Mouse (Mus musculus) c-Kit-positive CD71-positive TER-119-negative erythroid progenitor cells, embryonic 14.5 days (primary cell): ENCODE data around the gene Ormdl3.

ENCODE experiments used
- DNase-seq: peaks from one replicate; pipeline ENCODE4 v3.0.0-alpha.2; 2013; ENCODE audit warnings: low read depth

Ormdl3 gene

DNA sequence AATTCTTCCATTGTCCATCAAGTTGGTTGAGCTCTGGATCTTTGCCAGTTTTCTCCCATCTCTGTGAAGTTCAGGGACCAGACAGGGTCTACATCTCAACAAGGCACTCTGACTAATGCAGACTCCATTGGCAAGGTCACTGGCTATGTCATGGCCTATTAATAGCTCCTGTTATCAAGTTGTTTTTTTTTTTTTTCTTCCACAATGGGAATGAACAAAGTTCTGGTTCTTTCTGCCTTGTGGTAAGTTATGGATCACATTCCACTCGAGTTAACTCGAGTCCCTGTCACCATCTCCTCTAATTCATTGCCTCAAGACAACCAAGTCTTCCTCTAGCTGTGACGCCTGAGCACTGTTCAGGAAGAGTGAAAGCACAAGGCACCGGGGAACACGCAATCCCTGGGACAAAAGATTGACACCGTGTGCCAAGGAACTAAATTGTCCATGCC, 1.7 kb upstream of the Ormdl3 start:
- DNase-seq, result no peak

DNA sequence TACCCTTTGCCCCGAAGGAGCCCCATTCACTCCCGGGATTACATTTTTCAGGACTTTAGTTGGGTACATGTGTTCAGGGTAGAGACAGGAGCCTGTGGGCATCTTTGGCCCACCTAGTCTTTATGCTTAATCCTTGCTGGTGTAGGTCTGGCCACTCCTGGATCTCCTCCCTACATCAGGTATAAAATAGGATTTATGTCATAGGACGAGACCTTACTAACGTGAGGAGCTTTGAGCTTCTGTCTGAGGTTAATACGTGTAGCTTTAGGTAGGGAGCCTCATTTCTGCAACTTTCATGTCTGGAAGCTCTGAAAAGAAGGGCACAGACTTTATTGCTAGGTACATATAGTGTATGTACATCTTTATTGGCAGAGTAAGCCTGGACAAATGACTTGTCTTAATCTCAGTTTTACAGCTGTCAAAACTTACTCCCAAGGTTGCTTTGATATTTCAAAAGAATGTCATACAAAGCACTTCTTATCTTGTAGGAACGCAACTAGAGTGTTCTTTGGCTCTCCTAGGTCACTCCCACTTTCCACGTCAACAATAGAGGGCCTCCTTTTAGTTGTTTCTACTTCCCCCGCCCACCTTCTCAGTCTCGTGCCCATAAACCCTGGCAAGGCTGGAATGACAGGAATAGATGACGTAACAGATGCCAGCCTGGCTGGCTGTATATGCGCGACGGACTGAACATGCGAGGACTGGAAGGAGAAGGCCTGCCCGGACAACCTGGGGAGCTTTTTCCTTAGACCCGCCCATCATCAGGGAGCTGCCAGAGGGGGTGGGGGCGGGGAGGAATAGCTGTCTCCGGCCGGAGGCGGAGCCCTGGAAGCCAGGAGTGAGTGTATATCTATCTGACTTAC, 747 bp upstream of the Ormdl3 start:
- peak; percentile 95 for DNase-seq

- DNase-seq, result no peak
Measured at GRCm38 (mm10) chr11:98586087-98586891, 879 bp downstream of the Ormdl3 start.

GRCm38 (mm10) chr11:98584629-98585177, 2.5 kb downstream of the Ormdl3 start:
- DNase-seq, result no peak

GRCm38 (mm10) chr11:98584146-98584545, 3.0 kb downstream of the Ormdl3 start:
- no peak for DNase-seq

DNA sequence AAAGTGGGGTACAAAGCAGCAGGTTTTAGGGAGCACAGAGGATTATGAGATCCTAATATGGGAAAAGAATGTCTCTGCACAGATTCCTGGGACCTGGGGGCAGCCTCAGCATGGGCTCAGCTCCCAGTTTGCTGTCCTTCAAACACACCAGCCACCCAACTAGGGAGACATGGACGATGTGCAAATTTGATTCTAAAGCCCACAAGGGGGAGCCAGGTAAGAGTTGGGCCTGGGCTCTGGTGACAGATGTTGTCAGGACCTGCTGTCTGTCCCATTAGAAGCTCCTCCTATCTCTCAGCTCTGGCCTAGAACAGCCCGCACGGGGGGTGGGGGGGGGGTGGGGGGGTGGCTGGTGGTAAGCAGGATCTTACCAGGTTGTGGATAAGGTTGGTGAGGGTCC, 3.6 kb downstream of the Ormdl3 start:
- DNase-seq, result peak; percentile 62

- DNase-seq, result peak; percentile 69
Measured at GRCm38 (mm10) chr11:98583265-98583552, 4.0 kb downstream of the Ormdl3 start.

DNA sequence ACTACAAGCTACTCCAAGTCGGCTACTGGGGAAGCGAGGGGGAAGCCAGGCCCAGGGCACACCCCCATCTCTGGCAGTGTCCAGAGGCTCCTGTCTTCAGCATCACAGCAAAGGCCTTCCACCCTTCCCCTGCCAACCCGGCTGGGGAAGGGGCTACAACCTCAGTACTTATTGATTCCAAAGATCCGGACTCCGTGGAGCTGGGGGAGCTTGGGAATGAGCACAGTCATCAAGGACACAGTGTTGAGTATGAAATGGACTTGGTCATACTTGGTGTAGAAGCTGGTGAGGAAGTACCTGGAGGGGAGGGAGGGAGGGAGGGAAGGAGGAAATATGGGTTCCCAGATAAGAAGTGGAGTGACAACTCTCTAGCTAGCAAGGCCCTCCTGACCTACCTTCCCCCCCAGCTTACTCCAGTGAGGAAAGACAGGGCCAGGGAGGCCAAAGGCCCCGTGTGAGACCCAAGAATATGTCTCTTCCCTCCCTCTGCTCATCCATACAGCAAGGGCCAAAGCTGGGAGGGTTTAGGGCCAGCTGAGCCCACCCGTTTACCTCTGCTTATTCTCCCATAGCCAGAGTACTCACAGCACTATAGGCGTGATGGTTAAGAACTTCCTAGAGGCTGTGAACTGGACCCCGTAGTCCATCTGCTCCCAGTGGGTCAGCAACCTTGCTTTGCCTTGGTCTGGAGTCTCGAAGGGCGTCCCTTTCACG, 4.5 kb downstream of the Ormdl3 start:
- peak; percentile 53 for DNase-seq

DNA sequence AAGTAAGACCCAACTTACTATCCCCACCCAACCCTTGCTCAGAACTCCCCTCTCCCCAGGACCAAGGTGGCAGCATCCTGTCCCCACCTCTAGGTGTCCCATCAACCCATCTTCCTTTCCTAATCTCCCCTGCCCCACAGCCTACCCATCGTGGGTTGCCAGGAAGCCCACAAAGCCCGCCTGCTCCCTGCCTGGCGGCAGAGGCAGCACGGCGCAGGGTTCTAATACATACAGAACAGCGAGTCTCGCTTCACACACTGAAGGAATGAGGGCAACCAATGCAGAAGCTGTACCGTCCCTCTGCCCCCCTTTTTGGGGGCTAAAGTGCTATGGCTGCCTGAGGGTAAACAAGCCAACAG, 5.2 kb downstream of the Ormdl3 start:
- DNase-seq, result no peak

DNA sequence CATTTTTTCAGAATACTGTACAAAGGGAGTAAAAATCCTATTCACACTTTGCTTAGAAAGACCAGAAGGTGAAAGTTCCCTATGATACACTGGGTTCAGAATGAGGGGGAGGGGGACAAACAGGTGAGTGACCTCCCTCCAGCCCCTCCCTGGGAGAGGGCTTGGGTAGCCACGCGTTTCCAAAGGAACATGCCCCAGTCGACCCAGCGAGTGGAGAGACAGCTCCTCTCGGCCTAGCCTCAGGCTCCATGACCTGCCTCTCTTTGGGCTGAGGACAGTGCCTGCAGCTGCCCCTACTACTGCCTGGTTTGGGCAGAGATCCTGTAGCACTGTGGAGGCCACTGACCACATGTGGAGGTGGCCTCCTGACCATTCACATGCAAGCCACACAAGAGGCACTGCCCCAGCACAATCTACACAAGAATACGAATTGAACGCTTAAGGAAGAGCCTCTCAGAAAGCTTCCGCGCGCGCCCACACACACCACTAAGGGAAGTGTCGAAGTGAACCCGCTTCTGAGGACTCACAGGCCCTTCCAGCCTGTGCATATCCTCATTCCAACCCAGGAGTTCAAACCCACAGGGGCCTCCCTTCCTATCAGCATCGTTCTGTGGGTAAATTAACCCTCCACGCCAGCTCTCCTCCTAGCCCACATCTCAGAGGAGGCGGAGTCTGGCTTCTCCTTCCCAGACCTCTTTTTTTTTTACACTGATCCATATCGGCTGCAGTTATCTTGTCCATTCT, 5.7 kb downstream of the Ormdl3 start:
- peak; percentile 57 for DNase-seq

- peak; percentile 68 for DNase-seq
Measured at GRCm38 (mm10) chr11:98580301-98581121, 6.7 kb downstream of the Ormdl3 start.

DNA sequence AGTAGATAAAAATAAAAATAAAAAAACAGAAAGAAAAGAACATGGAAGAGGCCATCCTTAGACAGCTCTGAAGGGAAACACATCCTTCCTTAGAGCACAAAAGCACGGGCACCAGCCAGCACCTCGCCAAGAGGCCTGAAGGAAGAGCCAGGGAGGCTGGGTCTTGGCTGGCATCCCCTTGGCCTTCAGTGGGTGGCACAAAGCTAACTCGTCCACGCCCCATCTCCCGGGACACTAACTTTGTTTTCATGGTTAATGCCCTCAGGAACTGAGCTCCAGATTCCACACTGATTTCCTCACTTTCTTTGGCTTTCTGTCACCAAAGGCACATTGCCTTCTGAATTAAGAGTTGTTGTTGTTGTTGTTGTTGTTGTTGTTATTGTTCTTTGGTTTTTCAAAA, 9.4 kb downstream of the Ormdl3 start:
- DNase-seq, result no peak

DNA sequence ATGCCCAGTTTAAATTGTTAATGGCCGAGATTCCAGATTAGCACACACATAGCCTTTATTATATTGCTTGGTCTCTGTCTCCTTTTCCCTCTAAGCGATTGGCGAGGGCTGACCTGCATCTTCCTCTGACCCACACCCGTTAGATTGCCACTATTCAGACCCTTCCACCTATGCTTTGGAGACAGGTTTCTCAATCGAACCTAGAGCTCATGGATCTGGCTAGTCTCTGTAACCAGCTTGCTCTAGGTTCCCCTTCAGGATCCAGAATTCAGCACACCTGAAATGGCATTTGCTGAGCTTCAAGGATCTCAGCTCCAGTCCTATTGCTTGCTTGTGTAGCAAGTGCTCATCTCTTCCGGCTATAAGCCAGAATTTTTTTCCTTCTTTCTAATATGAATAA, 17.7 kb downstream of the Ormdl3 start:
- no peak for DNase-seq

DNA sequence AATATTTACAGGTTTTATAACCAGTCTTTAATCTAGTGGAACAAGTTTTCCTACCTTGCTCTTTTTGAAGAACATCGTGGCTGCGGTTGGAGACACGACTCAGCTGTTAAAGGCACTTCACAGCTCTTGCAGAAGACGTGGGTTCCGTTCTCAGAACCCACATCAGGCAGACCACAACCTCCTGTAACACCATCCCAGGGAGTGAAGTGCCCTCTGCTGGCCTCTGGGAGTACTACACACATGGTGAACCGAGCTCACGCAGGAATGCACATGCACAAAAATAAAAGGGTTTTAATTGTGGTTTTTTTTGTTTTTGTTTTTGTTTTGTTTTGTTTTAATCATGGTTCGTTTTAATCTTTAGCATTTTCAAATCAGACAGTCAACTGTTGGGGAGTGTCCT, 18.8 kb downstream of the Ormdl3 start:
- DNase-seq, result no peak

DNA sequence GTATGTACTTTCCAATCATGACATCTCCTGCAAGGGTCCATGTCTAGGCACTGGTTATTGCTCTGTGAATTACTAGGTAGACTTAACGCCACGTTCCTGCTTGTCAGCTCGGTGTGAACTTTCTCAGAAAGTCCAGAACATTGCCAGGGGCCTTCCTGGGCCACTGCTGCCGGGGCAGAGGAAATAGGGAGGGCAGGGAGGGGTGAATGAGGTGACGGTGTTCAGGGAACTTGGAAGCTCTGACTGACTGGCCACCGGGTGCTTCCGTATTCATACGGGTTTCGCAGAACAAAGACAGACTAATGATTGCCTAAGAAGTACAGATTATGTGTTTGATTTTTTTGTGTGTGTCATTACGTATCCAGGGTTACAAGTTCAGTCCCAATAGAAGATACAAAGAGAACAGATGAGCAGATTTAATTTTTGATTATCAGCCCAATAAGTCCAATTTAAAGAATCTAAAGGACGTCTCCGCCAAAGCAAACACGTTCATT, 23.2 kb downstream of the Ormdl3 start:
- DNase-seq, result no peak

DNA sequence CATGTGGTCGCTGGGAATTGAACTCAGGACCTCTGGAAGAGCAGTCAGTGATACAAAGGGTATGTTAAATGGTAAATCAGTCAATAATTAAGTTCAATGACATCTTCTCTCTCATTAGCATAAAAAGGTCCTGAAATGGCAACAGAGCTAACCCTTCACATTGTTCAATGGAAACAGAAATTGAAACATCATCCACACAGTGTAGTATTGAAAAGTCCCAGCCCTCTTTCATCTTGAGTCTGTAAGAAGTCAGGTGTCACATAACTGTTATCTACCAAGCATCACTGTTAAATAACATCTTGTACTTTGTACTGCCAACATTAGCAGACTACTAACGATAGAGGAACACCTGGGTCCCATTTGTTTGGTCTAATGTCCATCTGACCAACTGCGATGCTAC, 24.1 kb downstream of the Ormdl3 start:
- no peak for DNase-seq

DNA sequence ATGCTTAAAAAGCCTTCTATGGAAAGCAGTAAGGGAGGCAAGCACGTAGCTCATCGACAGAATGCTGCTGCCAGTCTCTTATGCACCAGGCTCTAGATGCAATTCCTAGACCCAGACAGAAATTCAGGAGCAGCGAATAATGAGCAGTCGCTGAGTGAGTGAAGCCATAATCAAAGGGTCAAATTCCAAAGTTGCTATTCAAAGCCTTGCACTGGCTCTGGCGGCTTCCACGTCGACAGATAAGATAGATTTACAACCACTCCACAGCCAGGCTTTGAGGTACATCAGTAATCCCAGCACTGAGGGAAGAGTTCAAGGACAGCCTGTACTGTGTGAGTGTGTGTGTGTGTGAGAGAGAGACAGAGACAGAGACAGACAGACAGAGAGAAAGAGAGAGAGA, 26.2 kb downstream of the Ormdl3 start:
- DNase-seq, result no peak

GRCm38 (mm10) chr11:98555124-98555700, 32.0 kb downstream of the Ormdl3 start:
- DNase-seq, result no peak

DNA sequence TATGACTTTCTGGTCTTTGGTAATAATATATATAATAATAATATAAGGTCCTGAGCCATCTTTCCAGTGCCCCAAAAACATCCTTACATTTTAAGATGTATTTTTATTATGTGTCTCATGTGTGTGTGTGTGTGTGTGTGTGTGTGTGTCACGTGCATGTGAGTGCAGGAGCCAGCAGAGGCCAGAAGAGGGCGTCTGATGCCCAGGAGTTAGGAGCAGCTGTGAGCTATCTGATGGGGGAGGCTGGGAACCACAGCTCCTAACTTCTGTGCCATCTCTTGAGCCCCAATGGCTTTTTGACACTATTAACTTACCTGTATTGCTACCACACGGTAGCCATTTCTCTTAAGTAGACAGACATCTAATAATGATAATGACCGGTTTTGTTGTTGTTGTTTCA, 33.2 kb downstream of the Ormdl3 start:
- no peak for DNase-seq
